Mouse (Mus musculus): ENCODE measurements around the gene Ptn. TPM values are rescaled to one million over a fixed set of nuclear protein-coding genes. Genes with fewer than 3 reads are reported as not detected.

Ptn gene
- not detected for total RNA-seq (2023)

DNA sequence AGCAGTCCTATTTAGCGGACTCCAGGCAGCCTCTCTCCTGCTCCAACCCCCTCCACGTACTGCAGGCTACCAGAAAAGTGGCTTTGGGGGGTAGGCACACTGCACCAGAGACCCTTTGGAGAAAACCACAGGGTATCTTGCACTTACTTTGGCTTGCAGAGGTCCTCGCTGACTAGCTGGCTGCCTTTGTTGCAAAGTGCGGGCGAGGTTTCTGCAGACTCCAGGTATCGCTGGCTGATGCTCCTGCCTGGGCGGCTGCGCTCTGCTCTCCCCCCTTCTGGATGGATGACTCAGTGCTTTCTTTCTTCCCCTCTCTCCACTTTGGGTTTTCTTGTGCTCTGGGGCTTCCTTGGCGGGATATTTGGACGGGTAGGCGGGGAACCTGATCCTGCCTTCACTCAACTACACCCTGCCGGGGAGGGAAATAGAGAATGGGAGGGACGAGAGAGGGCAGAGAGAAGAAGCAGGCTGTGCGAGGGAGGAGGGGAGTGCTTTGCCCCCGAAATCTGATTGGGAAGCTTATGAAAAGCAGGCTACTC, at the start of gene Ptn:
Gene Ptn (minus strand): TSS at position 474 of the 539 bp plus-strand sequence.

All from neutrophil, adult 83 days (primary cell).